Mouse (Mus musculus): ENCODE measurements around the gene Frs3.
"Not testable (repeated sequence)": the region's sequence is repeated elsewhere in the genome, so short reads cannot be mapped to it uniquely, and the experiment has no call there.

The Frs3 gene

GRCm38 (mm10) chr17:47688608-47689575 is at the start of gene Frs3:
Frs3 (plus strand) TSS chr17:47689030.
- Histone ChIP-seq H3K4me3 (replicated peaks; ENCODE audit: low read length) (peak within 1 kb of the TSS; percentile 98), H3K4me1 (replicated peaks; ENCODE audit: low read depth, low read length) (peaks cover 75% of the 10 kb centered on the region), H3K27me3 (ENCODE audit: insufficient read depth, low read length) (peaks cover 49% of the 10 kb centered on the region), H3K9me3 (ENCODE audit: low read length) (no peaks in the 10 kb centered on the region), H3K36me3 (ENCODE audit: insufficient read depth, low read length) (peaks cover 34% of the 10 kb centered on the region)
- TF ChIP-seq CTCF (conservative IDR thresholded peaks at IDR 0.05; ENCODE audit: low read length) (no peak), POU5F1 (IDR thresholded peaks at IDR 0.05; ENCODE audit: borderline replicate concordance, low read length) (no peak), NANOG (IDR thresholded peaks at IDR 0.05; ENCODE audit: borderline replicate concordance, low read length) (no peak)

GRCm38 (mm10) chr17:47642992-47643391 is 45.8 kb upstream of the Frs3 start:
- peaks cover 33% of the 10 kb centered on the region for H3K4me1 ChIP-seq (replicated peaks; ENCODE audit: low read depth, low read length)
- H3K9me3 ChIP-seq (ENCODE audit: low read length): no peaks in the 10 kb centered on the region
- no peak overlapping the region for H3K4me3 ChIP-seq (replicated peaks; ENCODE audit: low read length)
- TF ChIP-seq CTCF (conservative IDR thresholded peaks at IDR 0.05; ENCODE audit: low read length) (peak; percentile 36), POU5F1 (IDR thresholded peaks at IDR 0.05; ENCODE audit: borderline replicate concordance, low read length) (no peak)
- no peaks in the 10 kb centered on the region for H3K36me3 ChIP-seq (ENCODE audit: insufficient read depth, low read length)
- no peaks in the 10 kb centered on the region for H3K27me3 ChIP-seq (ENCODE audit: insufficient read depth, low read length)

GRCm38 (mm10) chr17:47646683-47647082 is 42.1 kb upstream of the Frs3 start:
- Histone ChIP-seq H3K36me3 (ENCODE audit: insufficient read depth, low read length) (no peaks in the 10 kb centered on the region), H3K4me3 (replicated peaks; ENCODE audit: low read length) (no peak overlapping the region), H3K9me3 (ENCODE audit: low read length) (no peaks in the 10 kb centered on the region), H3K4me1 (replicated peaks; ENCODE audit: low read depth, low read length) (peaks cover 53% of the 10 kb centered on the region), H3K27me3 (ENCODE audit: insufficient read depth, low read length) (no peaks in the 10 kb centered on the region)
- no peak for TF ChIP-seq POU5F1 (IDR thresholded peaks at IDR 0.05; ENCODE audit: borderline replicate concordance, low read length)
- TF ChIP-seq CTCF (conservative IDR thresholded peaks at IDR 0.05; ENCODE audit: low read length): peak; percentile 67

GRCm38 (mm10) chr17:47648966-47649365 is 39.9 kb upstream of the Frs3 start:
- Histone ChIP-seq H3K36me3 (ENCODE audit: insufficient read depth, low read length) (no peaks in the 10 kb centered on the region), H3K4me1 (replicated peaks; ENCODE audit: low read depth, low read length) (peaks cover 54% of the 10 kb centered on the region), H3K9me3 (ENCODE audit: low read length) (no peaks in the 10 kb centered on the region), H3K27me3 (ENCODE audit: insufficient read depth, low read length) (no peaks in the 10 kb centered on the region), H3K4me3 (replicated peaks; ENCODE audit: low read length) (no peak overlapping the region)
- TF ChIP-seq NANOG (IDR thresholded peaks at IDR 0.05; ENCODE audit: borderline replicate concordance, low read length) (no peak), CTCF (conservative IDR thresholded peaks at IDR 0.05; ENCODE audit: low read length) (no peak), POU5F1 (IDR thresholded peaks at IDR 0.05; ENCODE audit: borderline replicate concordance, low read length) (no peak)

GRCm38 (mm10) chr17:47651953-47652352 is 36.9 kb upstream of the Frs3 start:
- Histone ChIP-seq H3K36me3 (ENCODE audit: insufficient read depth, low read length) (no peaks in the 10 kb centered on the region; the same call in 1 of the 2 replicates), H3K27me3 (ENCODE audit: insufficient read depth, low read length) (no peaks in the 10 kb centered on the region), H3K4me1 (replicated peaks; ENCODE audit: low read depth, low read length) (peaks cover 64% of the 10 kb centered on the region), H3K9me3 (ENCODE audit: low read length) (no peaks in the 10 kb centered on the region), H3K4me3 (replicated peaks; ENCODE audit: low read length) (no peak overlapping the region)
- TF ChIP-seq CTCF (conservative IDR thresholded peaks at IDR 0.05; ENCODE audit: low read length) (no peak), POU5F1 (IDR thresholded peaks at IDR 0.05; ENCODE audit: borderline replicate concordance, low read length) (no peak), NANOG (IDR thresholded peaks at IDR 0.05; ENCODE audit: borderline replicate concordance, low read length) (no peak)

- not testable (repeated sequence) for H3K4me3 ChIP-seq (replicated peaks; ENCODE audit: low read length); H3K27me3 ChIP-seq (ENCODE audit: insufficient read depth, low read length); H3K9me3 ChIP-seq (ENCODE audit: low read length); H3K36me3 ChIP-seq (ENCODE audit: insufficient read depth, low read length)
- H3K4me1 ChIP-seq (replicated peaks; ENCODE audit: low read depth, low read length): peaks cover 61% of the 10 kb centered on the region
Observed at GRCm38 (mm10) chr17:47654346-47654745, 34.5 kb upstream of the Frs3 start.

GRCm38 (mm10) chr17:47655697-47656096 is 33.1 kb upstream of the Frs3 start:
- Histone ChIP-seq H3K9me3 (ENCODE audit: low read length) (no peaks in the 10 kb centered on the region), H3K4me1 (replicated peaks; ENCODE audit: low read depth, low read length) (peaks cover 63% of the 10 kb centered on the region), H3K4me3 (replicated peaks; ENCODE audit: low read length) (no peak overlapping the region), H3K36me3 (ENCODE audit: insufficient read depth, low read length) (no peaks in the 10 kb centered on the region; the same call in 1 of the 2 replicates), H3K27me3 (ENCODE audit: insufficient read depth, low read length) (no peaks in the 10 kb centered on the region)
- TF ChIP-seq CTCF (conservative IDR thresholded peaks at IDR 0.05; ENCODE audit: low read length) (no peak), NANOG (IDR thresholded peaks at IDR 0.05; ENCODE audit: borderline replicate concordance, low read length) (no peak), POU5F1 (IDR thresholded peaks at IDR 0.05; ENCODE audit: borderline replicate concordance, low read length) (no peak)

GRCm38 (mm10) chr17:47657901-47658300 is 30.9 kb upstream of the Frs3 start:
- TF ChIP-seq POU5F1 (IDR thresholded peaks at IDR 0.05; ENCODE audit: borderline replicate concordance, low read length): no peak
- TF ChIP-seq NANOG (IDR thresholded peaks at IDR 0.05; ENCODE audit: borderline replicate concordance, low read length): no peak
- no peak for TF ChIP-seq CTCF (conservative IDR thresholded peaks at IDR 0.05; ENCODE audit: low read length)
- Histone ChIP-seq H3K4me1 (replicated peaks; ENCODE audit: low read depth, low read length) (peaks cover 72% of the 10 kb centered on the region), H3K27me3 (ENCODE audit: insufficient read depth, low read length) (no peaks in the 10 kb centered on the region), H3K9me3 (ENCODE audit: low read length) (no peaks in the 10 kb centered on the region), H3K4me3 (replicated peaks; ENCODE audit: low read length) (no peak overlapping the region), H3K36me3 (ENCODE audit: insufficient read depth, low read length) (no peaks in the 10 kb centered on the region; the same call in 1 of the 2 replicates)

Measured in E14TG2a.4 (cell line).